Mouse (Mus musculus) right cerebral cortex, postnatal 10 days (tissue): ENCODE results near the gene AC129217.1.

Source experiments
- DNase-seq, 2 experiments: peaks; one replicate each; pipeline ENCODE4 v3.0.0; 2021; ENCODE audit warnings: low spot score in 2 of 2

AC129217.1 gene

DNA sequence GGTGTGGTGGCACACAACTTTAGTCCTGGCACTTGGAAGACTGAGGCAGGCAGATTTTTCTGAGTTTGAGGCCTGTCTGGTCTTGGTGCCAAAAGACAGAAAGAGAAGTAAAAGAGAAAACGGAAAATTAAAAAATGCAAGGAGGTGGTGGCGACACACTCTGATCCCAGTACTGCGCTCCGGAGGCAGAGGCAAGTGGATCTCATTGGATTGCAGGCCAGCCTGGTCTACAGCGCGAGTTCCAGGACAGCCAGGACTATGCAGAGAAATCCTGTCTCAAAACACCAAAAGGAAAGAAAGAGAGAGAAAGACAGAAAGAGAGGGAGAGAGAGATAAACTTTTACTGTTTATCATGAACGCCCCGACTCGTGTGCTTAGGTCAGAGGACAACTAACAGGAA, 41.3 kb downstream of the AC129217.1 start:
- DNase-seq: no peak

DNA sequence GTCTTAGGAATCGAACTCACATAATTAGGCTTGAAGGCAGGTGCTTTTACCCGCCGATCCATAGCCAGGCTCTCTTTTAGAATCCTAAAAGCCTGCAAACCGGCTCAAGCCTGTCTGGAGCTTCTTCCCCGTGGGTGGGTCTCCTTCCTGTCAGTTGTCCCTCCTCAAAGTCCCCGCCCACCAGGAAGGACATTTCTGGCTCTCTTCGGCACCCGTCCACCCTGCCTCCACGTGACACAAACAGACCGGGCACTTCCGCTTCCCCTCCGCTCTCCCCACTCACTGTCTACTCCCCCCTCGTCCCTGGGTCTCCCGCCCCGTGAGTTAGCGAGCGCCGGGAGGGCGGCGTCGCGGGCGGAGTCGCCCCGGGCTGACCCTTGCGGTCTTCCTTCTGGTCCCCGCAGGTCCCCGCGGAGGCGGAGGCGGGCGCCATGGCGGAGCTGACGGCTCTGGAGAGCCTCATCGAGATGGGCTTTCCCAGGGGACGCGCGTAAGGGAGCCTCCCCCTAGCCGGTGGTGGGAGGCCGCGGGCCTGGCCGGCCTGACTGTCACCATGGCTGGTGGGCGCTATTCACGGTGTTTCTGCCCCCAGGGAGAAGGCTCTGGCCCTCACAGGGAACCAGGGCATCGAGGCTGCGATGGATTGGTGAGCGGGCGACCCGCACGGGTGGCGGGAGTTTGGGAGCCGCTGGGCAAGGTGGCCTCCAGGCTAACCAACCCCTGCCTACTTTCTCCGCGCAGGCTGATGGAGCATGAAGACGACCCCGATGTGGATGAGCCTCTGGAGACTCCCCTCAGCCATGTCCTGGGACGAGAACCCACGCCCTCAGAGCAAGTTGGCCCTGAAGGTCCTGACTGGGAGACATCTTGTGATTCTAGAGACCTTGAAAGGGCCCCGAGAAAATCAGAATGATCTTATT, 42.0 kb downstream of the AC129217.1 start, which contains the start of gene Ubxn1:
Ubxn1 (plus strand) TSS at position 230 of the 920 bp plus-strand sequence.
- DNase-seq: peak; percentile 99

DNA sequence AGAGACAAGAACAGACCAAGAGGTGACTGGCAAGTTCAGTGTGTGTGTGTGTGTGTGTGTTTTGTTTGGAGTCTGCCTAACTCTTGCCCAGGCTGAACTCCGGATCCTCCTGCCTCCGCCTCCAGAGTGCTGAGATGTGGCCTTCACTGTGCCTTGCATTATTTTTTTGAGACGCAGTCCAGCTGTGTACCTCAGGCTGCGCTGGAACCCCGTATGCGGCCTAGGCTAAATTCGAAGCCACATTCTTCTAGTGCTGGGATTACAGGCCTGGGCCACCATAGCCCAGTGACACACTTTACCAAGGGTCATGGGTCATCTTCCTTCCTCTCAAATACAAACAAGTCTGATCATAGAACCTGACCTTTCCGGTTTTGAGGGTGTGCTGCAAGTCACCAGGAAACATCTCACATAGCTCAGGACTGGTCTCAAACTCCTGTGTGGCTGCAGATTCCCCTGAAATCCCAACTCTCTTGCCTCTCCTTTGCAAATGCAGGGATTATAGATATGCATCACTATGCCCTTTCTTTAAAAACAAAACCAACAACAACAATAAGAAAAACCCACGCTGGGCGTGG, 42.8 kb downstream of the AC129217.1 start:
- no peak for DNase-seq

DNA sequence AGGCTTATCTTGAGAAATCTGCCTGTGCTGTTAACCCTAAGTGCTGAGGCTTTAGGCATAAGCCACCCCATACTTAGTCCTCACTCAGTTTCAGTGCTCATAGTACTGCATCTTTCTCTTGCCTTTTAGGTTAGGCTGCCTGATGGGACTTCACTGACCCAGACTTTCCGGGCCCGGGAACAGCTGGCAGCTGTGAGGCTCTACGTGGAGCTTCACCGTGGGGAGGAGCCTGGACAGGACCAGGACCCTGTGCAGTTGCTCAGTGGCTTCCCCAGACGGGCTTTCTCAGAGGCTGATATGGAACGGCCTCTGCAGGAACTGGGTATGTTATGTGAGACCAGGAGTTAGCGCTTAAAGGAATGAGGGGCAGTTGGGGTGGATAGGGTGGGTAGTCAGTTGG, 45.5 kb downstream of the AC129217.1 start:
- no peak for DNase-seq

DNA sequence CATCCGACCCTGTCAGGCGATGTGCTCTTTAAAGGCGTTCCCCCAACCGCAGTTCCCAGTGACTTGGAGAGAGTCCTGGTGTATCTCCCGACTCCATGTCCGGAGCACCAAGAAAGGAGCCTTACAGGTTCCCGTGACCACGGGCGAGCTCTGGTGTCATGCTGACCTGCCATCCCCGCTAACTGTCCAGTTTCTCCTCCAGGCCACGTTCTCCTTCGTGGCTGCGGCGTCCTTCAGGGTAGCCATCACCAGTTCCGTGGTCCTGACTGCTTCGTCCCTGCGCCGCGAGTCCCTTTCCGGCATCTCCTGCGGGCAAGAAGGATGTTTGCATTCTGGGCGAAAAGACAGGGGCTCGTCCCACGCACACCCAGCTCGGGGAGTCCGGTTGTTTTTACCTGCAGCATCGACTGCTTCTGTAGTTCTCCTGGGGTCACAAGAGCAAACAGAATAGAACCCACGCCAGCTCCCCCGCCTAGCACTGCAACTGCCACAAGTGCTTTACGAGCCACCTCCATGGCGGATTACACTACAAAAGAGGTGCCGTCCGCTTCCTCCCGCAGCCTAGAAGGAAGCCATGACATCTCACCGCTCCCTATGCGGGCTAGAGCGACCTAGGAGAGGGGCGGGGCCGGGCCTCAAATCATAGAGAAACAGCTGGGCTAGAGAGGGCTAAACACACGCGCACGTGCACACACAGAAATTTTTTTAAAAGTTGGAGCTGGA, 50.9 kb downstream of the AC129217.1 start, which contains the start of gene Uqcc3:
Uqcc3 (minus strand) TSS at position 613 of the 723 bp plus-strand sequence.
- DNase-seq: peak; percentile 92 to 94

DNA sequence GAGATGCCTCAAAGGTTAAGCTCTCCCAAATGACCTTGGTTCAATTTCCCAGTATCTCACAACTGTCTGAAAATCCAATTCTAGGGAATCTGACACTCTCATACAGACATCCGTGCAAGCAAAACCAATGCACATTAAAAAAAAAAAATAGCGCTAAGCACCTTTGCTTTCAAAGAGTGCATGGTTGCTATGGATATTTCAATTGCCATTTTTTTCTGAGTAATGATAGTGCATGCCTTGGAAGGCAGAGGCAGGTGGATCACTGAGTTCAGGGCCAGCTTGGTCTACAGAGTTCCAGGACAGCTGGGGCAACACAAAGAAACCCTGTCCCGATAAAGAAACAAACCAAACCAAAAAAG, 51.4 kb downstream of the AC129217.1 start:
- DNase-seq: no peak

DNA sequence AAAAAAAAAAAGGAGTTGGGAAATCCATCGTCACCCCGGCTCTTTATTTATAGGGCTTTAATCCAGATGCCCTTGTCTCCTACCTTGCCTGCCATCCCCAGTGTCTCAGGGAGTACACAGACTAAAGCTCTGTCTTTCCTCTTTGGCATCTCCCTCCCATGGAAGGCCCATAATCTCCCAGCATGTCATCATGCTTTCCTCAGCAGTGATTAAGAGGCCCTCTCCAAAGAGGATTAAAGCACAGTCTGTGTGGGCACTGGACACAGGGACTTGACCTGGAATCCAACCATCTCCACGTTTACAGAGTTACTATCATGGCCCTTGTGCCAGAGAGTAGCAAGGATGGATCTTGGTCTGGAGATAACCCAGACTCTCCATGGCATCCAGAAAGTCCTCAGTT, 54.0 kb downstream of the AC129217.1 start, which contains the start of the genes Lbhd1 and Gm49403:
Lbhd1 (plus strand) TSS at position 117 of the 400 bp plus-strand sequence.
Gm49403 (plus strand) TSS at position 315 of the 400 bp plus-strand sequence.
- DNase-seq: no peak

GRCm38 (mm10) chr19:8886916-8887584, 57.5 kb downstream of the AC129217.1 start:
- no peak for DNase-seq

GRCm38 (mm10) chr19:8887585-8888463, 58.3 kb downstream of the AC129217.1 start:
- peak in 1 of 2 experiments; percentile 13 for DNase-seq

DNA sequence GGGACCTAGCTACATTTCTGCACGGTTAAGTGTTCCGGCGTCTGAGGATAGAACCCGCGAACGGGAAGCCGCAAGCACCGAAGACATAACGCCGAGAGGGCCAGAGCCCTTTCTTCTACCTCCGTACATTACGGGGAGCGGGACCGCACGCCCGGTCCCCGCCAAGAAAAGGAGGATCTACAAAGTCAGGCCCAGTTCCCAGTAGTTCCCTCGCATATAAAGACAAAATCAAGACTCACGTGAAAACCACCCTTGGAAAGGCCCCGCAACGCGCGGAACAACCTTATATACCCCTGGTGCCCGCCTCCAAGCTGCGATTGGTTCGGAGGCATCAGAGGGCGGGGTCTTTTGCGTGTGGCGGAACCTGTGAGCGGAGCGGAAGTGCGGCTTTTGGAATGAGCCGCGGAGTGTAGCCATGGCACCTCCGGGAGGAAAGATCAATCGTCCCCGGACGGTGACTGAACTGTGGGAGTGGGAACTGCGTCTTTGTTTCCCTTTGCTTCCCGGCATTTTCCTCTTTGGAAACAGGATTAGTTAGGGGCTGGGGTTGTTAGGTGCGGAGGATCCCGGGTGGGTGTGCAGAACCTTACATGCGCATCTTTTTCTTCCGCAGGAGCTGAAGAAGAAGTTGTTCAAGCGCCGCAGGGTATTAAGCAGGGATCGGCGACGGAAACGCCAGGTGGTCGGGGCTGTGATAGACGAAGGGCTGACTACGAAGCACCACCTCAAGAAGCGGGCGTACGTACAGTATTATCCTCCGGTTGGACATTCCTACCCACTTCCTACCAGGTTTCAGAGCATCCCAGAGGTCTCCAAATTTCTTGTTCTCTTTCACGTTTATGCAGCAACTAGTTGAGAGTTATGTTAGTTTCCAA, 59.2 kb downstream of the AC129217.1 start, which contains the start of the genes 1810009A15Rik and Gm49416:
1810009A15Rik (plus strand) TSS at position 343 of the 875 bp plus-strand sequence.
Gm49416 (plus strand) TSS at position 416 of the 875 bp plus-strand sequence.
- DNase-seq: peak; percentile 97 to 98
